Mouse (Mus musculus) myocyte (in vitro differentiated cells): ENCODE measurements at regions not wholly inside any gene's neighbourhood (a gene's known extent, or its start where the extent isn't known, plus 50 kb on each side); places are given as distances from the start of the nearest gene placed in this dataset.
A peak's percentile ranks its signal among the peaks of the same experiment; 100 is the strongest.

ENCODE experiments used
- H3K27me3 ChIP-seq: one replicate; pipeline ENCODE4 v1.6.1; 2011; ENCODE audit not compliant: control insufficient read depth, insufficient read depth, insufficient read length
- H3K36me3 ChIP-seq: one replicate; pipeline ENCODE4 v1.6.1; 2011; ENCODE audit not compliant: control insufficient read depth, insufficient read depth
- H3K4me2 ChIP-seq: one replicate; pipeline ENCODE4 v1.6.1; 2011; ENCODE audit warnings: low read depth, control low read depth
- H3K4me3 ChIP-seq: one replicate; pipeline ENCODE4 v1.5.1; 2011; ENCODE audit warnings: mild to moderate bottlenecking, control low read depth, moderate library complexity
- H3K79me2 ChIP-seq: one replicate; pipeline ENCODE4 v1.6.1; 2011; ENCODE audit not compliant: control insufficient read depth, insufficient read depth
- H3ac ChIP-seq: one replicate; pipeline ENCODE4 v1.6.1; 2011; ENCODE audit not compliant: control insufficient read depth, insufficient read length
- CEBPB ChIP-seq: IDR thresholded peaks from 2 replicates; pipeline ENCODE4 v1.6.1; 2011; ENCODE audit warnings: mild to moderate bottlenecking, moderate library complexity; ENCODE audit not compliant: poor library complexity, insufficient read depth, severe bottlenecking
- E2F4 ChIP-seq: IDR thresholded peaks from one replicate; pipeline ENCODE4 v1.6.1; 2011; ENCODE audit warnings: mild to moderate bottlenecking, control low read depth, moderate library complexity; ENCODE audit not compliant: insufficient read depth
- MAX ChIP-seq: IDR thresholded peaks from one replicate; pipeline ENCODE4 v1.6.1; 2011; ENCODE audit warnings: low read depth, mild to moderate bottlenecking, control low read depth
- MYOD1 ChIP-seq, 3 experiments: IDR thresholded peaks; one replicate each; pipeline ENCODE4 v1.6.1; 2011; ENCODE audit warnings: control low read depth in 2 of 3, low read depth in 2 of 3, mild to moderate bottlenecking in 2 of 3, moderate library complexity in 1 of 3; ENCODE audit not compliant: insufficient read length in 2 of 3, control insufficient read depth in 1 of 3
- MYOG ChIP-seq, 3 experiments: IDR thresholded peaks; one replicate each; pipeline ENCODE4 v1.6.1; 2011; ENCODE audit warnings: control low read depth in 2 of 3, low read depth in 2 of 3, mild to moderate bottlenecking in 2 of 3; ENCODE audit not compliant: insufficient read length in 2 of 3, control insufficient read depth in 1 of 3, insufficient read depth in 1 of 3
- POLR2A ChIP-seq: IDR thresholded peaks from one replicate; pipeline ENCODE4 v1.6.1; 2011; ENCODE audit warnings: low read depth, mild to moderate bottlenecking, control low read depth, moderate library complexity; ENCODE audit not compliant: insufficient read length
- POLR2AphosphoS2 ChIP-seq: IDR thresholded peaks from one replicate; pipeline ENCODE4 v1.6.1; 2011; ENCODE audit warnings: low read depth, control low read depth; ENCODE audit not compliant: insufficient read length
- REST ChIP-seq: IDR thresholded peaks from one replicate; pipeline ENCODE4 v1.6.1; 2011; ENCODE audit warnings: mild to moderate bottlenecking, control low read depth, moderate library complexity; ENCODE audit not compliant: insufficient read depth, insufficient read length
- SRF ChIP-seq: IDR thresholded peaks from one replicate; pipeline ENCODE4 v1.6.1; 2011; ENCODE audit warnings: low read depth; ENCODE audit not compliant: control insufficient read depth, insufficient read length
- TCF12 ChIP-seq: IDR thresholded peaks from one replicate; pipeline ENCODE4 v1.6.1; 2011; ENCODE audit warnings: mild to moderate bottlenecking, control low read depth; ENCODE audit not compliant: poor library complexity, insufficient read depth, severe bottlenecking
- TCF3 ChIP-seq: IDR thresholded peaks from one replicate; pipeline ENCODE4 v1.6.1; 2011; ENCODE audit warnings: low read depth, control low read depth; ENCODE audit not compliant: insufficient read length
- USF1 ChIP-seq: IDR thresholded peaks from one replicate; pipeline ENCODE4 v1.6.1; 2011; ENCODE audit warnings: low read depth, mild to moderate bottlenecking, control low read depth, moderate library complexity

GRCm38 (mm10) chr6:93305176-93305575 is 361.9 kb upstream of the Adamts9 start:
- no peaks in the 10 kb centered on the region for H3K27me3 ChIP-seq
- H3K4me2 ChIP-seq = no peak overlapping the region
- no peaks in the 10 kb centered on the region for H3K36me3 ChIP-seq
- no peak overlapping the region for H3ac ChIP-seq
- TF ChIP-seq TCF12 (no peak), POLR2AphosphoS2 (no peak), CEBPB (no peak)
- H3K4me3 ChIP-seq = no peak overlapping the region
- H3K79me2 ChIP-seq = no peaks in the 10 kb centered on the region

GRCm38 (mm10) chr6:93297975-93298374 is 354.7 kb upstream of the Adamts9 start:
- no peaks in the 10 kb centered on the region for H3K79me2 ChIP-seq
- no peak overlapping the region for H3ac ChIP-seq
- no peaks in the 10 kb centered on the region for H3K36me3 ChIP-seq
- no peak overlapping the region for H3K4me2 ChIP-seq
- TF ChIP-seq TCF12 (no peak), E2F4 (no peak)
- H3K4me3 ChIP-seq = no peak overlapping the region
- no peaks in the 10 kb centered on the region for H3K27me3 ChIP-seq

- H3K4me2 ChIP-seq = no peak overlapping the region
- no peak overlapping the region for H3K4me3 ChIP-seq
- no peaks in the 10 kb centered on the region for H3K79me2 ChIP-seq
- H3K36me3 ChIP-seq = no peaks in the 10 kb centered on the region
- H3K27me3 ChIP-seq = no peaks in the 10 kb centered on the region
- no peak overlapping the region for H3ac ChIP-seq
- TF ChIP-seq REST (no peak), USF1 (peak; percentile 67)
These were observed 348.4 kb upstream of the Adamts9 start for GRCm38 (mm10) chr6:93291711-93292110.

GRCm38 (mm10) chr6:93288421-93288820 is 345.1 kb upstream of the Adamts9 start:
- H3K4me2 ChIP-seq = no peak overlapping the region
- H3K79me2 ChIP-seq = no peaks in the 10 kb centered on the region
- TF ChIP-seq TCF3 = no peak
- TF ChIP-seq MYOG (IDR thresholded peaks at IDR 0.05; ENCODE audit: control insufficient read depth in 1 of 3, insufficient read depth in 1 of 3, insufficient read length in 2 of 3, low read depth in 2 of 3) = no peak
- no peak for TF ChIP-seq REST
- no peak for TF ChIP-seq MAX
- no peak for TF ChIP-seq E2F4
- no peak for TF ChIP-seq TCF12
- no peaks in the 10 kb centered on the region for H3K27me3 ChIP-seq
- no peak overlapping the region for H3ac ChIP-seq
- no peak overlapping the region for H3K4me3 ChIP-seq
- H3K36me3 ChIP-seq = no peaks in the 10 kb centered on the region

GRCm38 (mm10) chr6:93285796-93286195 is 342.5 kb upstream of the Adamts9 start:
- TF ChIP-seq E2F4 (no peak), TCF3 (no peak)
- Histone ChIP-seq H3ac (no peak overlapping the region), H3K4me2 (peak overlapping the region; percentile 41), H3K4me3 (no peak overlapping the region), H3K27me3 (no peaks in the 10 kb centered on the region), H3K79me2 (no peaks in the 10 kb centered on the region), H3K36me3 (no peaks in the 10 kb centered on the region)

- no peak overlapping the region for H3K4me2 ChIP-seq
- H3K36me3 ChIP-seq = no peaks in the 10 kb centered on the region
- H3K27me3 ChIP-seq = no peaks in the 10 kb centered on the region
- H3K79me2 ChIP-seq = no peaks in the 10 kb centered on the region
- H3ac ChIP-seq = no peak overlapping the region
- no peak for TF ChIP-seq MAX
- no peak overlapping the region for H3K4me3 ChIP-seq
These were observed 338.2 kb upstream of the Adamts9 start for GRCm38 (mm10) chr6:93281530-93281929.

GRCm38 (mm10) chr6:93273917-93274513 is 330.7 kb upstream of the Adamts9 start:
- H3ac ChIP-seq = no peak overlapping the region
- no peak overlapping the region for H3K4me3 ChIP-seq
- H3K79me2 ChIP-seq = no peaks in the 10 kb centered on the region
- no peak overlapping the region for H3K4me2 ChIP-seq
- TF ChIP-seq POLR2AphosphoS2 (no peak), TCF12 (no peak), MAX (no peak), TCF3 (no peak), E2F4 (no peak), POLR2A (no peak), REST (no peak), SRF (no peak), USF1 (no peak), MYOD1 (IDR thresholded peaks at IDR 0.05; ENCODE audit: control insufficient read depth in 1 of 3, insufficient read length in 2 of 3, low read depth in 2 of 3) (no peak), MYOG (IDR thresholded peaks at IDR 0.05; ENCODE audit: control insufficient read depth in 1 of 3, insufficient read depth in 1 of 3, insufficient read length in 2 of 3, low read depth in 2 of 3) (no peak), CEBPB (no peak)
- no peaks in the 10 kb centered on the region for H3K36me3 ChIP-seq
- no peaks in the 10 kb centered on the region for H3K27me3 ChIP-seq
